Mouse (Mus musculus) kidney, postnatal 14 days (tissue): ENCODE measurements around the gene Scube1.

Experiments used
- DNase-seq: peaks from one replicate; pipeline ENCODE4 v3.0.0; 2022; ENCODE audit warnings: mixed read lengths

The Scube1 gene

DNA sequence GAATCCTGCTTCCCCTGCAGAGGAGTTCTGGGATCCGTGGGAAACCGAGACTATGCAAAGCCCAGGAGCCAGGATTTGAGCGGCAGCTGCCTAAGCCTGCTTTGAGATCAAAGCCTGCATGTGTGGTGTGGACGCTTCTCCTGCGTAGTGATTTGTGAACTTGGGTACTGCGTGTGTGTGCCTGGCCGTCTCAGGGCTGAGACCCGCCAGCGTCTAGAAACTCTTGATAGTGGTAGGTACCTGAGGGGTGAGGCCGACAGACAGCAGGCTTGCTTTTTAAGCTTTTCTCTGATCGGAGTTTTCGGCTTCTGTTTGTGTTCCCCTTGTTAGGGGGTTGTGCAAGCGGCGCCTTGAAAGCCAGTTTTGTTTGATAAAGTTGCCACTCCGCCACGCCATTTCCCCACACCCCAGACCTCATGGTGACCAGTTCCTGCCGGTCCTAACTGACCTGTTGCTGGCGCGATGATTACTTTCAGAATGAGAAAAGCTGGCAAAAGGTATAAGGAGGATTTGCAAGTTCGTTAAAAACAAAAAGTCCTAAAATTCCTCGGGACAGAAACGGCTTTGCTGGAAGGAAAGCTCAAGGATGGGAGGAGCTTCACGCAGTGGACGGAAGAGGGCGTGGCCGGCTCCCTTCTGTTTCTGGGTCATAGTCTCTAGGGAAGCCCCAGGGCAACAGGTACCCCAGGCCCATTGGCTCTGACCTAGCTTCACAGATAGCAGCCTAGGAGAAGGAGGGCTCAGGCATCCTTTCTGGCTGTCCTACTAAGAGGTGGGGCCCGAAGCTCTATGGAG, 160.8 kb downstream of the Scube1 start:
- peak; percentile 71 for DNase-seq

DNA sequence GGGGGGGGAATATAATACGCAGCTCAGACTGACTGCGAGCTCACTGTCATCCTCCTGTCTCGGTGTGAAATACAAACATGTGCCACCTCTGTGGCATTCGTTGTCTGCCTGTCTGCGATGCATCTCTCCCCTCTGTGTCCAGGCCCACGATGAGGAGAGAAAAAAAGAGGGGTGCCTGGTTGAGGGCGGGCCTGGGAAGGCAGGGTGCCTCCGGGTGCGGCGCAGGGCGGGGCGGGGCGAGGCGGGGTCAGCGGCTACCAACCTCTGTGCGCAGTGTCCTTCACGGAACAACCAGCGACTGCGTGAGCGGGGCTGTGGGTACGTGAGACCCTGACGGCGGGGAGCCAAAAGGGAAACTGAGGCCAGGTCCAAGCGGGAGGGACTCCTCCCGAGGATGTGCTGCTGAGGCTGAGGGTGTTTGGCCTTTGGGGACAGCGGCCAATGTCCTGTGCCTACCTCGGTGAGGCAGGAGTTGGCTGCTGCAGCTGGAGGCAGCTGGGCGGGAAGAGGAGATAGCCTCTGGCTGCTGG, 161.4 kb downstream of the Scube1 start, which contains the start of the genes Tspo and Mcat:
TSS of gene Tspo (plus strand) at position 266 of the 530 bp plus-strand sequence.
TSS of gene Mcat (minus strand) at position 461 of the 530 bp plus-strand sequence.
- peak; percentile 70 for DNase-seq

DNA sequence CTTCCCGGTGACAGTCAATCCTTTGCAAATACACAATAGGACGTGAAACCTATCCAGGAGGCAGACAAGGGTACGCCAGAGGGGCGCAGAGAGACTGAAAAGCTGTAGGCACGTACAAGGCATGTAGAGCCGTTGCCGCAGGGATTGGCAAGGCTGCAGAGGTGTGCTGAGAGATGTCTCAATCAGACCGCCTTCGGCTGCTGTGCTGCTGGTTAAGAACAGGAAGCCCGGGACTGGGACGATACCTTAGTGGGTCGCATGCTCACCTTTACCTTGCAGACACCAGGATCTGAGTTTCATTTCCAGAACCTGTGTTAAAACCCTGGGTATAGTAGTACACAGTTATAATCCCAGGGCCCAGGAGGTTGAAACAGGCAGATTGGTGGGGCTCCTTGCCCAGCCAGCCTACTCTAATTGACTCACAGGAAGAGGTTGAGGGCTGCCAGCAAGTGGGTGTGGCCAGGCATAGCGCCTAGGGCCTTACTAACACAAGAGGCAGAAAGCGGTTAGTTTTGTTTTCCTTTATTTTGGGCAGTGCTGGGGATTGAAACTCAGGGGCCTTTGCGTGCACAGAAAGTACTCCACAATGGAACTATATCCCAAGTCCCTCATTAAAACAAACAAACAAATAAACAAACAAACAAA, 162.1 kb downstream of the Scube1 start:
- DNase-seq = peak; percentile 87

DNA sequence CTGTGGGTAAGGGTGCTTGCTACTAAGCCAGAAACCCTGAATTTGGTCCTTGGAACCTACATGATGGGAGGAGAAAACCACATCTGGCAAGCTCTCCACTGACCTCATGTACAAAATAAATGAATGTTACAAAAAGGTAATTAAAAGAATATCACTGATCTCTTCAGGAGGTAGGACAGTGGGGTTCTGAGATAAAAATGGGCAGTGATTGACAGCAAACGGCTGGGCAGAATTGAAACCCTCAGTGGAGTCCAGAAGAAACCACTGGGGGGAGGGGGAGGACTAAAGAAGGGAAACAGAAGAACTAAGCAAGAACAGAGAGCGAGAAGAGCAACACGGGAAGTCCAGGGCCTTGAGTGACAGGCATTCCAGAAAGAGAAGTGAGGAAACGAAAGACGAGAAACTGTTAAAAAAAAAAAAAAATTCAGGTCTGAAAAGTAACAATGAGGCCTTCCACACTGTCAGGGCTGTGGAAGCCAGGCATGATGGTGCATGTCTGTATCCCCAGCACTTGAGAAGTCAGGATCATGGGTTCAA, 163.8 kb downstream of the Scube1 start:
- no peak for DNase-seq

DNA sequence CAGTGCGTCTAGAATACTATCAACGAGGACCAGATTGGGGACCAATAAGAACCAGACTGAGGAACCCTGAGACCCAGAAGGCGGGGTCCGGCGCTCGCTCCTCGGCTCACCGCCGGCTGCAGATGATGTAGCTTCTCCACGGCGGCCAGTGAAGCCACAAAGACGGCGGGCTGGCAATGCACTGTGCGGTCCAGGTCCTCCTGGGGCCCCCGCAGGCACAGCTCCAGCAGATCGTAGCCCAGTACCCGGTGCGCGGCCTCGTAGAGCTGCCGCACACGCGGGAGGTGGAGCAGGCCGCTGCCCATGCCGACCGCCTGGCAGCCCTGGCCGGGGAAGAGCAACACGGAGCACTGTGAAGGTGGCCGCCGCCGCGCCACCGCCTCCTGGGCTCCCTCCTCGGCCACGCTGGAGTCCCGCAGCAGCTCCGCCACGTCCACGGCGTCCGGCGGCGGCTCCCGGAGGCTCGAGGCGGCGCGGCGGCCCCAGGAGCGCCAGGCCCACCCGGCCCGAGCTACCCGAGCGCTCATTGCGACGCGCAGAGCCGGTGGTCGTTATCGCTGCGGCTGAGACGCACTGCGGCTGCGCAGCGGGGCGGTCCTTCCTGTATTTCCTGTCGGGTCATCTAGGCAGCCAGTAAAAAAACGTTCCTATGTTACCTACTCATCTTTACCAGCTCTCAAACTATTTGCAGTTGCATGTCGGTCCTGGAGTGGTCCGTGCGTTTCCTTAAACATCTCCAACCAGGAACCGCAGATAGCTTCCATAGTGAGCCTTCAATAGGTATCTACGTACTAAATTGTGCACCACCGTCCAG, 169.5 kb downstream of the Scube1 start:
- DNase-seq = peak; percentile 92
